ENCODE assay signal across 8 mouse cellular contexts in the genomic region with DNA sequence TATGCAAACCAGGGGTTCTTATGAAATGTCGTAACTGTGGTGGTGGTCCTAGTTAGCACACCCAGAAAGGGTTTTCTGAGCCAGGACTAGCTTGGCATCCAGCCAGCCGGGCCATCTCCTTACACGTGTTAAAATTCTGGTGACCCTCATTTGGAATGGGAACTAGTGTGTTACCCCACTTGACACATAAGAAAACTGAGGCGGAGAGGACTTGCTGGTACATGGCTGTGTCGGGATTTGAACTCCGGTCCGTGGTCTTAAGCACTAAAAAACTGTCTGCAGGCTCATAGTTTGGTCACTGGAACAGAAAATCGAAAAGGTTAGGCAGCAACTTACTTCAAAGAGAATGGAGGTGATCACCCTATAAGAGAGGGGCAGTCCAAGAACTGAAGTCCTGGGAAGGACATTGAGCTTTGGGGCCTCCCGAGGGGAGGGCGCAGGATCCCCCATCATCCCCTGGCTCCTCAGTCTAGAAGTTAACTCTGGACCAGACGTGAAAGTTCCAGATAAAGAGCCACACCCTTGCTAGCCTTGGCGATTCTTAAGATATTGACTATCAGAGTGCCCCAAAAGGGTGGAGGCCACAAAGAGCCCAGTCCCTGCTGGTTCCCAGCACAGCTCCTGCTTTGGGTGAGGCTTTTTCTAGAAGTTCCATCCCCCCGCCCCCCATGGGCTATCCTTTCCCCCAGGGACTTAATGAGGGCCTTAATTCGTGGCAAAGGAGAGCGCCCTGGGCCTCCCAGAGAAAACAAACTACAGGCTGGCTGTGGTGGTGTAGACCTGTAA. TPM values are rescaled to one million over a fixed set of nuclear protein-coding genes. Genes with fewer than 3 reads are reported as not detected.
A peak's percentile ranks its signal among the peaks of the same experiment; 100 is the strongest.
DNase-seq lines count a peak whose midpoint lies in the region; ATAC-seq and TF ChIP-seq lines count a peak whose summit lies in the region.

No protein-coding gene starts in this region.

- no peaks in the 10 kb centered on the region for H3K79me2 ChIP-seq in CH12.LX (replicated peaks; ENCODE audit: control insufficient read depth, extremely low read depth, insufficient read depth, poor library complexity, severe bottlenecking)

- H3K27me3 ChIP-seq in CH12.LX (replicated peaks), result peaks cover 34% of the 10 kb centered on the region
- peaks cover 16% of the 10 kb centered on the region for H3K27me3 ChIP-seq in heart, embryonic 16.5 days (ENCODE audit: control insufficient read depth, insufficient read depth, low read length)
- peaks cover 20% of the 10 kb centered on the region for H3K27me3 ChIP-seq in limb, embryonic 14.5 days (ENCODE audit: control insufficient read depth, insufficient read depth, low read length)
- H3K27me3 ChIP-seq in neural tube, embryonic 12.5 days (replicated peaks), result peaks cover 25% of the 10 kb centered on the region

- TF ChIP-seq POLR2A in CH12.LX (IDR thresholded peaks at IDR 0.05; ENCODE audit: low read depth, low read length), result no peak
- no peak for TF ChIP-seq POLR2A in cortical plate, adult 2 months (IDR thresholded peaks at IDR 0.05; ENCODE audit: extremely low read depth, insufficient read depth, low read length)
- no peak for TF ChIP-seq POLR2A in limb, embryonic 14.5 days (IDR thresholded peaks at IDR 0.05; ENCODE audit: borderline replicate concordance, extremely low read depth, insufficient read depth, insufficient read length)

- in situ Hi-C loops in CH12.LX (cut with MboI; ENCODE audit: low pct_ligation_motif_present, low pct_unique_long_range_greater_than_20kb, low sequenced_read_pairs), result no loop called here

- TF ChIP-seq RAD21 in CH12.LX (IDR thresholded peaks at IDR 0.05; ENCODE audit: low read depth, low read length), result no peak

- ATAC-seq in heart, embryonic 16.5 days (replicated peaks; ENCODE audit: extremely low read depth, insufficient read depth, low FRiP score), result no peak
- no peak for ATAC-seq in limb, embryonic 14.5 days (ENCODE audit: low FRiP score, low read depth)
- no peak for ATAC-seq in neural tube, embryonic 12.5 days (ENCODE audit: low FRiP score, low read depth)

- peak overlapping the region; percentile 85 for H3K4me2 ChIP-seq in CH12.LX (ENCODE audit: insufficient read depth, low read depth, poor library complexity, severe bottlenecking)
- peak overlapping the region; percentile 99 for H3K4me2 ChIP-seq in heart, embryonic 16.5 days (ENCODE audit: low read depth, low read length)
- H3K4me2 ChIP-seq in limb, embryonic 14.5 days (replicated peaks; ENCODE audit: low read depth, low read length, severe bottlenecking), result peak overlapping the region; percentile 94
- H3K4me2 ChIP-seq in neural tube, embryonic 12.5 days (replicated peaks), result peak overlapping the region; percentile 88

- H3K4me1 ChIP-seq in CH12.LX (ENCODE audit: control insufficient read depth in 1 of 2, insufficient read depth in 2 of 2), result peaks cover 10 to 33% of the 10 kb centered on the region in 2 experiments
- peaks cover 1% of the 10 kb centered on the region; the same call in 1 of the 2 replicates for H3K4me1 ChIP-seq in cortical plate, adult 2 months (ENCODE audit: control insufficient read depth, insufficient read depth, low read length)
- peaks cover 15% of the 10 kb centered on the region for H3K4me1 ChIP-seq in heart, embryonic 16.5 days (ENCODE audit: control insufficient read depth, insufficient read depth, low read length)
- peaks cover 10% of the 10 kb centered on the region for H3K4me1 ChIP-seq in limb, embryonic 14.5 days (ENCODE audit: control insufficient read depth, insufficient read depth, low read length)
- H3K4me1 ChIP-seq in neural tube, embryonic 12.5 days, result peaks cover 16% of the 10 kb centered on the region

- WGBS in heart, embryonic 16.5 days, result 49% methylated on average over 15 of the region's 15 CpGs
- 56% methylated on average over 15 of the region's 15 CpGs for WGBS in limb, embryonic 14.5 days
- WGBS in neural tube, embryonic 12.5 days, result 61% methylated on average over 15 of the region's 15 CpGs

- no peak for TF ChIP-seq EP300 in CH12.LX (IDR thresholded peaks at IDR 0.05; ENCODE audit: low read length)

- peak overlapping the region; percentile 62; the same call in 1 of the 2 replicates for H3K9ac ChIP-seq in CH12.LX (ENCODE audit: insufficient read depth, low read depth)
- peak overlapping the region; percentile 82 for H3K9ac ChIP-seq in heart, embryonic 16.5 days (ENCODE audit: low read length)
- peak overlapping the region; percentile 60; the same call in 1 of the 2 replicates for H3K9ac ChIP-seq in limb, embryonic 14.5 days (ENCODE audit: low read depth, low read length, severe bottlenecking)
- peak overlapping the region; percentile 56 for H3K9ac ChIP-seq in neural tube, embryonic 12.5 days

- H3K27ac ChIP-seq in CH12.LX (ENCODE audit: insufficient read depth, low read depth), result no peak overlapping the region
- H3K27ac ChIP-seq in cortical plate, adult 2 months (ENCODE audit: insufficient read depth, low read length), result no peak overlapping the region
- H3K27ac ChIP-seq in heart, embryonic 16.5 days (ENCODE audit: low read length), result no peak overlapping the region
- no peak overlapping the region for H3K27ac ChIP-seq in limb, embryonic 14.5 days (replicated peaks; ENCODE audit: low read depth, low read length)
- H3K27ac ChIP-seq in neural tube, embryonic 12.5 days, result no peak overlapping the region

- intact Hi-C loops in gastrocnemius, postnatal 14 days (cut with DNase I; ENCODE audit: low total_unique reads), result no loop called here

- peak overlapping the region; percentile 37 to 74 (median 53) for H3K4me3 ChIP-seq in CH12.LX (replicated peaks in 1 of 3; ENCODE audit: low read depth in 2 of 3, low read length in 2 of 3, poor library complexity in 1 of 3)
- H3K4me3 ChIP-seq in cortical plate, adult 2 months (ENCODE audit: insufficient read depth, low read length), result peak overlapping the region; percentile 86
- peak overlapping the region; percentile 73 for H3K4me3 ChIP-seq in heart, embryonic 16.5 days (ENCODE audit: low read length)
- H3K4me3 ChIP-seq in limb, embryonic 14.5 days (replicated peaks; ENCODE audit: low read length), result peak overlapping the region; percentile 61
- peak overlapping the region; percentile 49 for H3K4me3 ChIP-seq in neural tube, embryonic 12.5 days

- TF ChIP-seq CTCF in CH12.LX (conservative IDR thresholded peaks at IDR 0.05 in 1 of 2, IDR thresholded peaks at IDR 0.05 in 1 of 2; ENCODE audit: low read depth in 2 of 2, low read length in 2 of 2), result no peak
- no peak for TF ChIP-seq CTCF in cortical plate, adult 2 months (IDR thresholded peaks at IDR 0.05; ENCODE audit: extremely low read depth, insufficient read depth, low read length)

- dilution Hi-C loops in CH12.LX (cut with MboI; ENCODE audit: extremely low pct_ligation_motif_present, extremely low pct_unique_long_range_greater_than_20kb, low sequenced_read_pairs), result no loop called here

- no peaks in the 10 kb centered on the region for H3K36me3 ChIP-seq in CH12.LX (replicated peaks in 1 of 2; ENCODE audit: control insufficient read depth in 1 of 2, insufficient read depth in 1 of 2, low read length in 1 of 2)
- no peaks in the 10 kb centered on the region for H3K36me3 ChIP-seq in heart, embryonic 16.5 days (ENCODE audit: control insufficient read depth, insufficient read depth)
- no peaks in the 10 kb centered on the region for H3K36me3 ChIP-seq in limb, embryonic 14.5 days (ENCODE audit: control insufficient read depth, insufficient read depth, low read length)
- H3K36me3 ChIP-seq in neural tube, embryonic 12.5 days, result no peaks in the 10 kb centered on the region

- H3K9me3 ChIP-seq in CH12.LX (replicated peaks; ENCODE audit: low read length), result peaks cover 2% of the 10 kb centered on the region
- no peaks in the 10 kb centered on the region for H3K9me3 ChIP-seq in heart, embryonic 16.5 days (replicated peaks; ENCODE audit: control insufficient read depth, low read length)
- no peaks in the 10 kb centered on the region for H3K9me3 ChIP-seq in limb, embryonic 14.5 days (ENCODE audit: control insufficient read depth, low read length)
- H3K9me3 ChIP-seq in neural tube, embryonic 12.5 days, result no peaks in the 10 kb centered on the region

- peak; percentile 35 for DNase-seq in gastrocnemius, adult 18-20 months (ENCODE audit: low spot score)
- DNase-seq in gastrocnemius, postnatal 14 days, result no peak
- DNase-seq in CH12.LX (ENCODE audit: extremely low read depth), result no peak
- DNase-seq in limb, embryonic 14.5 days (ENCODE audit: low spot score), result no peak
- no peak for DNase-seq in T-cell, adult 2 months (ENCODE audit: low spot score)

RNA-seq across cellular contexts. Expression of a gene that starts 0.8 kb away (rescaled TPM):
- total RNA-seq in gastrocnemius, adult 18-20 months (2021), result 10 to 100 TPM; 12.5 to 12.7 TPM
- 10 to 100 TPM; 11.8 to 15.9 TPM for total RNA-seq in gastrocnemius, postnatal 14 days (2021)
- 6.3 and 9.4 TPM in 2 replicates for total RNA-seq in CH12.LX (2012; rRNA removed)
- total RNA-seq in CH12.LX (2014; rRNA removed), result 2.8 and 4.3 TPM in 2 replicates
- 5.0 and 7.6 TPM in 2 replicates for polyA plus RNA-seq in CH12.LX (2012; ENCODE audit: insufficient read length, low read depth)
- 15.8 and 16.6 TPM in 2 replicates for polyA plus RNA-seq in cortical plate, adult 2 months (2012; rRNA removed)
- polyA plus RNA-seq in heart, embryonic 16.5 days (2015; fragmentation: Nextera tagmentation; extraction: Ambion mirVana), result 48.3 and 52.3 TPM in 2 replicates
- polyA plus RNA-seq in limb, embryonic 14.5 days (2012; rRNA removed), result 44.8 and 49.5 TPM in 2 replicates
- 60.8 and 61.2 TPM in 2 replicates for polyA plus RNA-seq in limb, embryonic 14.5 days (2014; fragmentation: Nextera tagmentation; extraction: Ambion mirVana)
- polyA plus RNA-seq in neural tube, embryonic 12.5 days (2016; fragmentation: Nextera tagmentation; extraction: Ambion mirVana), result 21.6 and 23.0 TPM in 2 replicates

RNA-seq across cellular contexts. Expression of a gene that starts 1.1 kb away (rescaled TPM):
- not detected for total RNA-seq in gastrocnemius, adult 18-20 months (2021)
- total RNA-seq in gastrocnemius, postnatal 14 days (2021), result under 1 TPM; 0.04 to 0.06 TPM
- 0.29 and 0.38 TPM in 2 replicates for total RNA-seq in CH12.LX (2012; rRNA removed)
- 0.18 and 0.21 TPM in 2 replicates for total RNA-seq in CH12.LX (2014; rRNA removed)
- 0.20 and 0.24 TPM in 2 replicates for polyA plus RNA-seq in CH12.LX (2012; ENCODE audit: insufficient read length, low read depth)
- 149 and 162 TPM in 2 replicates for polyA plus RNA-seq in cortical plate, adult 2 months (2012; rRNA removed)
- polyA plus RNA-seq in heart, embryonic 16.5 days (2015; fragmentation: Nextera tagmentation; extraction: Ambion mirVana), result 0.10 and 0.43 TPM in 2 replicates
- 0.60 and 0.64 TPM in 2 replicates for polyA plus RNA-seq in limb, embryonic 14.5 days (2012; rRNA removed)
- polyA plus RNA-seq in limb, embryonic 14.5 days (2014; fragmentation: Nextera tagmentation; extraction: Ambion mirVana), result 0.15 TPM in 2 replicates
- polyA plus RNA-seq in neural tube, embryonic 12.5 days (2016; fragmentation: Nextera tagmentation; extraction: Ambion mirVana), result 1.2 and 1.3 TPM in 2 replicates

RNA-seq across cellular contexts. Expression of a gene that starts 25.0 kb away (rescaled TPM):
- total RNA-seq in gastrocnemius, adult 18-20 months (2021), result 1 to 10 TPM; 3.0 to 4.0 TPM
- total RNA-seq in gastrocnemius, postnatal 14 days (2021), result 10 to 100 TPM in 1 of 2 experiments, 1 to 10 TPM in 1; 9.0 to 10.0 TPM
- total RNA-seq in CH12.LX (2012; rRNA removed), result 2.6 and 2.8 TPM in 2 replicates
- total RNA-seq in CH12.LX (2014; rRNA removed), result 2.7 and 3.9 TPM in 2 replicates
- polyA plus RNA-seq in CH12.LX (2012; ENCODE audit: insufficient read length, low read depth), result 1.8 and 2.7 TPM in 2 replicates
- polyA plus RNA-seq in cortical plate, adult 2 months (2012; rRNA removed), result 3.3 and 3.8 TPM in 2 replicates
- polyA plus RNA-seq in heart, embryonic 16.5 days (2015; fragmentation: Nextera tagmentation; extraction: Ambion mirVana), result 22.1 and 23.4 TPM in 2 replicates
- 31.3 and 32.1 TPM in 2 replicates for polyA plus RNA-seq in limb, embryonic 14.5 days (2012; rRNA removed)
- 31.5 and 32.4 TPM in 2 replicates for polyA plus RNA-seq in limb, embryonic 14.5 days (2014; fragmentation: Nextera tagmentation; extraction: Ambion mirVana)
- polyA plus RNA-seq in neural tube, embryonic 12.5 days (2016; fragmentation: Nextera tagmentation; extraction: Ambion mirVana), result 20.5 and 22.2 TPM in 2 replicates

RNA-seq across cellular contexts. Expression of a gene that starts 38.1 kb away (rescaled TPM):
- total RNA-seq in gastrocnemius, adult 18-20 months (2021), result 1 to 10 TPM; 6.9 to 8.4 TPM
- 10 to 100 TPM in 1 of 2 experiments, 1 to 10 TPM in 1; 8.7 to 10.1 TPM for total RNA-seq in gastrocnemius, postnatal 14 days (2021)
- 8.0 and 8.3 TPM in 2 replicates for total RNA-seq in CH12.LX (2012; rRNA removed)
- total RNA-seq in CH12.LX (2014; rRNA removed), result 8.1 and 9.1 TPM in 2 replicates
- 5.0 and 7.4 TPM in 2 replicates for polyA plus RNA-seq in CH12.LX (2012; ENCODE audit: insufficient read length, low read depth)
- polyA plus RNA-seq in cortical plate, adult 2 months (2012; rRNA removed), result 15.7 and 19.3 TPM in 2 replicates
- 36.4 and 44.0 TPM in 2 replicates for polyA plus RNA-seq in heart, embryonic 16.5 days (2015; fragmentation: Nextera tagmentation; extraction: Ambion mirVana)
- polyA plus RNA-seq in limb, embryonic 14.5 days (2012; rRNA removed), result 23.3 and 28.0 TPM in 2 replicates
- polyA plus RNA-seq in limb, embryonic 14.5 days (2014; fragmentation: Nextera tagmentation; extraction: Ambion mirVana), result 34.2 and 39.4 TPM in 2 replicates
- 14.6 and 14.8 TPM in 2 replicates for polyA plus RNA-seq in neural tube, embryonic 12.5 days (2016; fragmentation: Nextera tagmentation; extraction: Ambion mirVana)

RNA-seq across cellular contexts. Expression of a gene that starts 50.5 kb away (rescaled TPM):
- 1 to 10 TPM; 5.2 to 6.6 TPM for total RNA-seq in gastrocnemius, adult 18-20 months (2021)
- 10 to 100 TPM; 11.2 to 48.8 TPM for total RNA-seq in gastrocnemius, postnatal 14 days (2021)
- 0.21 TPM in 2 replicates for total RNA-seq in CH12.LX (2012; rRNA removed)
- 0.12 and 0.17 TPM in 2 replicates for total RNA-seq in CH12.LX (2014; rRNA removed)
- polyA plus RNA-seq in CH12.LX (2012; ENCODE audit: insufficient read length, low read depth), result 0.41 and 0.60 TPM in 2 replicates
- polyA plus RNA-seq in cortical plate, adult 2 months (2012; rRNA removed), result 0.29 and 0.47 TPM in 2 replicates
- polyA plus RNA-seq in heart, embryonic 16.5 days (2015; fragmentation: Nextera tagmentation; extraction: Ambion mirVana), result 1.7 and 2.7 TPM in 2 replicates
- 6.3 and 6.6 TPM in 2 replicates for polyA plus RNA-seq in limb, embryonic 14.5 days (2012; rRNA removed)
- 2.1 and 2.5 TPM in 2 replicates for polyA plus RNA-seq in limb, embryonic 14.5 days (2014; fragmentation: Nextera tagmentation; extraction: Ambion mirVana)
- 2.2 and 2.8 TPM in 2 replicates for polyA plus RNA-seq in neural tube, embryonic 12.5 days (2016; fragmentation: Nextera tagmentation; extraction: Ambion mirVana)

Comparison
In these comparisons a context has a peak if more than half of its experiments do, and no peak if none do; other contexts are left out.
1. RNA of a gene that starts 1.1 kb away (polyA plus RNA-seq): 149 to 162 TPM in cortical plate, adult 2 months; 1.2 to 1.3 TPM in neural tube, embryonic 12.5 days, 0.15 to 0.64 TPM in limb, embryonic 14.5 days, 0.10 to 0.43 TPM in heart, embryonic 16.5 days and 0.20 to 0.24 TPM in CH12.LX; every median in the first group is over 10 times any median in the second.
2. Peak in every context shown above with its lines, with median percentiles within 50 percentile points of each other: H3K4me2 ChIP-seq, H3K4me3 ChIP-seq and H3K9ac ChIP-seq.